Mouse (Mus musculus): ENCODE results near the gene Gm20388. TPM values are rescaled to one million over a fixed set of nuclear protein-coding genes. Genes with fewer than 3 reads are reported as not detected.

The Gm20388 gene
- total RNA-seq, 1 experiment from 2014 or later: 18.4 TPM

GRCm38 (mm10) chr8:123880271-123880670 lies 3969.6 kb downstream of the Gm20388 start:
- ATAC-seq (replicated peaks in 1 of 2; ENCODE audit: insufficient read depth in 1 of 2, low FRiP score in 2 of 2, low TSS enrichment in 1 of 2, low read depth in 1 of 2, poor library complexity in 2 of 2, severe bottlenecking in 2 of 2): no peak

- no peak for ATAC-seq (replicated peaks in 1 of 2; ENCODE audit: insufficient read depth in 1 of 2, low FRiP score in 2 of 2, low TSS enrichment in 1 of 2, low read depth in 1 of 2, poor library complexity in 2 of 2, severe bottlenecking in 2 of 2)
Measured at GRCm38 (mm10) chr8:123880821-123881350, 3970.2 kb downstream of the Gm20388 start.

DNA sequence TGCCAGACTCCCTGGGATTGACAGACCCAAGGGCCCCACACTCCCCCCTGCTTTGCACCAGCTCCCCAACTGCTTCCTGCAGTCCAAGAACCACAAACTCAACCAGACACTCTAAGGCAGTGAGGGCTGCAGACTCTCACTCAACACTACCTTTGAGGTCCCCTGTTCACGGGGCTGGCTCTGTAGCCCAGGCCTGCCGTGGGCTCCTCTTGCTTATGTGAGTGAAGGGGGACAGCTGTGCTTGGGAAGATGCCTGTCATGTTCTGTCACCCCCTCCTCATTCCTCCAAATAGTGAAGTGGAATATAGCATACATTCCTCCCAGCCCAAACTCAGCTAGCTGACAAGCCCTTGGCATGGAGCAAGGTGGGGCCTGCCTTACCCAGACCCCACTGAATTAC lies 3971.8 kb downstream of the Gm20388 start:
- no peak for ATAC-seq (replicated peaks in 1 of 2; ENCODE audit: insufficient read depth in 1 of 2, low FRiP score in 2 of 2, low TSS enrichment in 1 of 2, low read depth in 1 of 2, poor library complexity in 2 of 2, severe bottlenecking in 2 of 2)

GRCm38 (mm10) chr8:123883094-123883493 lies 3972.5 kb downstream of the Gm20388 start:
- no peak for ATAC-seq (replicated peaks in 1 of 2; ENCODE audit: insufficient read depth in 1 of 2, low FRiP score in 2 of 2, low TSS enrichment in 1 of 2, low read depth in 1 of 2, poor library complexity in 2 of 2, severe bottlenecking in 2 of 2)

DNA sequence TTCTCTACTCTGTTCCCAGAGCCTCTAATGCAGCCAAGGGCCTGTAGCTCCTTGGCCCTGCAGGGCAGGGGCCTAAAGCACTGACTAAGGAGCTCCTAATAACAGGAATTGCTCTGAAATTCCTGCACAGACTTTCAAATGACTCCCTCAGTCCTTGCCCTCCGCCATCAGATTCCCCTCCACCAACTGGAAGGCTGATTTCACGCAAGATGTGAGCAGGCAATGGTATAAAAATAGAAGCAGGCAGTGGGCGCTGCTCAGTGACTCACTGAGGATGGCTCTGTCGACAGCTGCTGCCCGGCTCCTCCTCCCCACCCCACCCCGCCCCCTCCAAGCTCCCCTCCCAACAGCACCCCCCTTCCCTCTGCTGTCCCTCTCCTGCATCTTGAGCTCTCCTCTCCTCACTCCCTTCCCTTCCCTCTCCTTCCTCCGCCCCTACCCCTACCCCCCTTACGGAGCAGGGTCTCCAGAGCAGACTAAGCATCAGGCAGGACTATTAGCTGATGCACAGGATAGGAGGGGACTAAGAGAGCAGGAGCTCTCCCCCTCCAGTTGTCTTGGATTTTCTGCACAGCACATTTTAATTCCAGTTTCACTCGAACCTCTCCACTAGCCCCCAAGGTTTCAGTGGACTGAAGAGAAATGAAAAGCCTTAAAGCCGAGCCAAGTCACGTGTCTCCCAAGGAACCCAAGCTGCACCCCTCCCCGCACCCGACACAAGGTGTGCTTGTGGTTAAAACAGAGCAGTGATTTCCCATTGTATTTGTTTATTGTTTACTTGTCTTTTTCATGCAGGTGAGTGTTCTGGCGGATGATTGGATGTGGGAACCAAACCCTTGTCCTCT lies 3974.3 kb downstream of the Gm20388 start:
- no peak for ATAC-seq (replicated peaks in 1 of 2; ENCODE audit: insufficient read depth in 1 of 2, low FRiP score in 2 of 2, low TSS enrichment in 1 of 2, low read depth in 1 of 2, poor library complexity in 2 of 2, severe bottlenecking in 2 of 2)

GRCm38 (mm10) chr8:123887163-123887562 lies 3976.5 kb downstream of the Gm20388 start:
- no peak for ATAC-seq (replicated peaks in 1 of 2; ENCODE audit: insufficient read depth in 1 of 2, low FRiP score in 2 of 2, low TSS enrichment in 1 of 2, low read depth in 1 of 2, poor library complexity in 2 of 2, severe bottlenecking in 2 of 2)

DNA sequence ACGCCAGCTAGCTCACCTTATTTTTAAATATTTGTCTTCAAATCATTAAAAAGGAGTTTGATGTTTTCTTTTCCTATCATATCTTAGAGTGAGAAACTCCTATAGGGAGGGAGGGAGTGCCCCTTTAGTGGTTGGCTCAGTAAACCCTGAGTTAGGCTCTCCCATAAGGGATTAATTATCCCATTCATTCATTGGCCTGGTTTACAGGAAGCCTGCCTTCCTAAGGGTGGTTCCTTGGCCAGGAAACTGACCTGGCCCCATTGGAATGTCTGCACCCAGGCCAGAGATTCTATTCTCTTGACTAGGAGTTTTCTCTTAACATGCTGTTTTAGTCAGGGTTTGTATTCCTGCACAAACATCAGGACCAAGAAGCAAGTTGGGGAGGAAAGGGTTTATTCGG lies 3977.3 kb downstream of the Gm20388 start:
- ATAC-seq (replicated peaks in 1 of 2; ENCODE audit: insufficient read depth in 1 of 2, low FRiP score in 2 of 2, low TSS enrichment in 1 of 2, low read depth in 1 of 2, poor library complexity in 2 of 2, severe bottlenecking in 2 of 2): no peak

- ATAC-seq (replicated peaks in 1 of 2; ENCODE audit: insufficient read depth in 1 of 2, low FRiP score in 2 of 2, low TSS enrichment in 1 of 2, low read depth in 1 of 2, poor library complexity in 2 of 2, severe bottlenecking in 2 of 2): no peak
Measured at GRCm38 (mm10) chr8:123889797-123890196, 3979.2 kb downstream of the Gm20388 start.

GRCm38 (mm10) chr8:123891271-123891670 lies 3980.6 kb downstream of the Gm20388 start:
- peak; percentile 46 to 60; a peak in 2 of 4 replicates for ATAC-seq (replicated peaks in 1 of 2; ENCODE audit: insufficient read depth in 1 of 2, low FRiP score in 2 of 2, low TSS enrichment in 1 of 2, low read depth in 1 of 2, poor library complexity in 2 of 2, severe bottlenecking in 2 of 2)

- ATAC-seq (replicated peaks in 1 of 2; ENCODE audit: insufficient read depth in 1 of 2, low FRiP score in 2 of 2, low TSS enrichment in 1 of 2, low read depth in 1 of 2, poor library complexity in 2 of 2, severe bottlenecking in 2 of 2): no peak
Measured at GRCm38 (mm10) chr8:123891883-123892585, 3981.4 kb downstream of the Gm20388 start.

DNA sequence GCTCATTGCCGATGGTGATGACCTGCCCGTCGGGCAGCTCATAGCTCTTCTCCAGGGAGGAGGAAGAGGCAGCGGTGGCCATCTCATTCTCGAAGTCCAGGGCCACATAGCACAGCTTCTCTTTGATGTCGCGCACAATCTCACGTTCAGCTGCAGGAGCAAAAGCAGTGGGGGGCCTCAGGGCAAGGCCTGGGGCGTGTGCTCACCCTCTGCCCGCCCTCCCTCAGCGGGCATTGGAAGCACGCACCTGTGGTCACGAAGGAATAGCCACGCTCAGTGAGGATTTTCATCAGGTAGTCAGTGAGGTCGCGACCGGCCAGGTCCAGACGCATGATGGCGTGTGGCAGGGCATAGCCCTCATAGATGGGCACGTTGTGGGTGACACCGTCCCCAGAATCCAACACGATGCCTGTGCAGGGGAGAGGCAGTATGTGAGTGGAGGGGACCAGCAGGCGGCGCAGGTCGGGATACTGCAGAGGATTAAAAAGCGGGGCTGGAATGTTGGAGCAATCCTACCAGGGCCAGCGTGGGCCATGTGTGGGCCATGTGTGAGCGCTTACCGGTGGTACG lies 3982.0 kb downstream of the Gm20388 start:
- ATAC-seq (replicated peaks in 1 of 2; ENCODE audit: insufficient read depth in 1 of 2, low FRiP score in 2 of 2, low TSS enrichment in 1 of 2, low read depth in 1 of 2, poor library complexity in 2 of 2, severe bottlenecking in 2 of 2): no peak

DNA sequence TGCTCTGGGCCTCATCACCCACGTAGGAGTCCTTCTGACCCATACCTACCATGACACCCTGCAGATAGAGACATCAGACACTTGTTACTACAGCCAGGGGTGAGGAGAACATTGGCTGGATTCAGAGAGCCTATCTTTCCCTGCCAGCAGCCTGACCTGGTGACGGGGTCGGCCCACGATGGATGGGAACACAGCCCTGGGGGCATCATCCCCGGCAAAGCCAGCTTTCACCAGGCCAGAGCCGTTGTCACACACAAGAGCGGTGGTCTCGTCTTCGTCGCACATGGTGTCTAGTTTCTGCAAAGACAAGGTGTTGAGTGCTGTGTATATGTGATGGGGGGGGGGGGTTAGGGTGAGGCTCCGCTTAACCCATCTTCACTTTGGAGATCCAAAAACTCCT lies 3982.8 kb downstream of the Gm20388 start:
- ATAC-seq (replicated peaks in 1 of 2; ENCODE audit: insufficient read depth in 1 of 2, low FRiP score in 2 of 2, low TSS enrichment in 1 of 2, low read depth in 1 of 2, poor library complexity in 2 of 2, severe bottlenecking in 2 of 2): no peak

GRCm38 (mm10) chr8:123894502-123895097 lies 3984.0 kb downstream of the Gm20388 start, which contains the start of gene Acta1:
Acta1 (minus strand) TSS chr8:123894751.
- no peak for ATAC-seq (replicated peaks in 1 of 2; ENCODE audit: insufficient read depth in 1 of 2, low FRiP score in 2 of 2, low TSS enrichment in 1 of 2, low read depth in 1 of 2, poor library complexity in 2 of 2, severe bottlenecking in 2 of 2)

GRCm38 (mm10) chr8:123895230-123895629 lies 3984.6 kb downstream of the Gm20388 start:
- no peak for ATAC-seq (replicated peaks in 1 of 2; ENCODE audit: insufficient read depth in 1 of 2, low FRiP score in 2 of 2, low TSS enrichment in 1 of 2, low read depth in 1 of 2, poor library complexity in 2 of 2, severe bottlenecking in 2 of 2)

DNA sequence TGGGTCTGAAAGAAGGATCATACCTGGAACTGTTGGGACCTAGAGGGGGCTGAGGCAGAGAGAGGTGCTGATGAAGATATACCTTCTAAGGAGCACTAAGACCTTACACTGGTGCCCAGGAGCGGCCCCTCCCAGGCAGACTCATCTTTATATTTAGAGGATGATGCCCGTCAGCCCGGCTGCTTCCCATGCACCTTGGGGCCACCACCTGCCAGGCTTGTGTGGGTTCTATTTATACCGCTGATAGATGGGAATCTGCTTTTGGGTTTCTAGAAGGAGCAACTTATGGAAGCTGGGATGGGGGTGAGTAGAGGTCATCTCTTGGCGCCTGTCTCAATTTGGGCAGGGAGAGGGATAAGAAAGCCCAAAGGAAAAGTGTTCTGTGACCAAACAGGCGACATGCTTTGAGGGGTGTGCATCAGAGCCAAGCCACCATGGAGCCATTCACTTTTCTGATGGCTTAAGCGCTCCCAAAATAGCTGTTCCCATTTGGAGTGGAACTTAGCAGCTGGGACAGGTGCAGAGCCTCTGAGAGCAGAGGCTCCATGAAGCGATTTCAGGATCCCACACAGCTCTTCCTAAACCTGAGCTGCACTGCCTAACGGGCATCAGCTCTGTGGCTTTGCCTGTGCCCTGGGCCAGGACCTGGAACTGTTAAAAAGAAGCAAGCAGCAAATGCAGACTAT lies 3985.2 kb downstream of the Gm20388 start:
- no peak for ATAC-seq (replicated peaks in 1 of 2; ENCODE audit: insufficient read depth in 1 of 2, low FRiP score in 2 of 2, low TSS enrichment in 1 of 2, low read depth in 1 of 2, poor library complexity in 2 of 2, severe bottlenecking in 2 of 2)

DNA sequence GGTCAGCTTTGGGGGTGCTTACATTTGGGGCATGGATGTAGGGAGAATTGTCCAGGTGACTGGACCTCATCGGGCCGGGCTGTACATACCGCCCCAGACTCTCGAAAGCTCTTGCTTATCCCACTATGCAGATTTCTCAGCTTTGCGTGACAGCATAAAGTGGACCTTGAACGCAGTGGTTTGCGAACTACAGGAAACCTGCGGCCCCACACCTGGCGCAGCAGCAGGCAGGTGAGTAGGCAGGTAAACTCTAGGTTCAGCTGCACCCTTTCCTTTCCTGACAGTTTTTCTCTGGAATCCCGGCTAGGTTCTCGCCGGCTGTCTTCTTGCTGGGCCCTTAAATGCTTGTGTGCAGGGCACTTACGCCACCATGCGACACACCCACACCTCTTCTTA lies 3985.7 kb downstream of the Gm20388 start:
- no peak for ATAC-seq (replicated peaks in 1 of 2; ENCODE audit: insufficient read depth in 1 of 2, low FRiP score in 2 of 2, low TSS enrichment in 1 of 2, low read depth in 1 of 2, poor library complexity in 2 of 2, severe bottlenecking in 2 of 2)

DNA sequence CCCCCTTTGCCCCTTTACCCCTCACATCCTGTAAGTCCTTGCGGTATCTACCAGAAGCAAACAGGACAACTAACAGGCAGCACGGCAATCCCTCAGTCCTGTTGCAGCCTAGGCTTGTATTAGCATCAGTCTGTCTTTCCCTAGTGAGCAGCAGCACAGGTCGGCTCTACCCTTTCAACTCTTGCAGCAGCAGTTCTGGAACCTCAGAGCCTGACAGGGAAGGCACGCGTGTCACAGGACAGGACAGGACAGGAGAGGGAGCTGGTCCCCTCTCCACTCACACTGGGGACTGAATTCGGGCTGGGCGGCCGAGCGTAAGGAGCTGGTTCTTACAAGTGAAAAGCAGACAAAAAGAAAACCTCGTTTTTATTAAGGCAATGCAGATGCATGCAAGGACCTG lies 3986.1 kb downstream of the Gm20388 start:
- no peak for ATAC-seq (replicated peaks in 1 of 2; ENCODE audit: insufficient read depth in 1 of 2, low FRiP score in 2 of 2, low TSS enrichment in 1 of 2, low read depth in 1 of 2, poor library complexity in 2 of 2, severe bottlenecking in 2 of 2)
